Comparison of ENCODE assay signal across 19 mouse cellular contexts in the genomic region with DNA sequence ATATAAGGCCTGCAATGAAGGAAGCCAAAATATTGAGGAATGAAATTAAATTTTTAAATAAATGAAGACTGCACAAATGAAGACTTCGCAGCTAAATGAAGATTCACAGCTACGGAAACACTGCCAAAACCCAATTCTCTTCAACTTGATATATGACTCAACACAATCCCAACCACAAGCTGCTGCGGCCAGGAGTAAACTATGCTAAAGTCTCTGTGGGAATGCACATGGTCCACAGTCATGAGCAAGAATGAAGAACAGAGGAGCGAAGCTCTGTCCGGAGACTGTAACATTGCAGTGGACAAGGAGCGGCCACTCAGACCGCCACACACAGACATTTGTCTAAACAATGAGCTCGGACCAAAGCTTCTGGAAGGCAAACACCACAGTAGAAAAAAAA. TPM values are rescaled to one million over a fixed set of nuclear protein-coding genes. Genes with fewer than 3 reads are reported as not detected.
DNase-seq lines count a peak whose midpoint lies in the region; ATAC-seq and TF ChIP-seq lines count a peak whose summit lies in the region.
"Had no signal": no experiment of that assay in that cellular context is flagged by ENCODE, and none has a peak within 500 bp of the region (broad histone marks: within the 10 kb centered on the region; RNA-seq: fewer than 3 reads in every experiment).

No protein-coding gene starts in this region.

- peak overlapping the region; percentile 72 for H3K4me2 ChIP-seq in heart, postnatal 0 days (ENCODE audit: low read depth, low read length)
- H3K4me2 ChIP-seq: hindbrain, embryonic 13.5 days; limb, embryonic 13.5 days; liver, embryonic 15.5 days; neural tube, embryonic 12.5 days had no signal

- no peak for TF ChIP-seq CTCF in gastrocnemius, adult 2 months (IDR thresholded peaks at IDR 0.05)
- TF ChIP-seq CTCF in heart, postnatal 0 days (IDR thresholded peaks at IDR 0.05; ENCODE audit: low read depth): no peak

- H3K4me3 ChIP-seq in gastrocnemius, adult 2 months: peak overlapping the region; percentile 96
- H3K4me3 ChIP-seq in heart, postnatal 0 days (ENCODE audit: low read depth, low read length): peak overlapping the region; percentile 92
- H3K4me3 ChIP-seq: hindbrain, embryonic 13.5 days; limb, embryonic 13.5 days; liver, embryonic 15.5 days; midbrain, embryonic 10.5 days; neural tube, embryonic 12.5 days had no signal

- TF ChIP-seq EP300 in heart, postnatal 0 days (IDR thresholded peaks at IDR 0.05; ENCODE audit: low read depth): no peak

- 43% methylated on average over 8 of the region's 8 CpGs for WGBS in heart, postnatal 0 days

- peak overlapping the region; percentile 20; the same call in 1 of the 2 replicates for H3K27ac ChIP-seq in gastrocnemius, adult 2 months
- H3K27ac ChIP-seq in heart, postnatal 0 days (ENCODE audit: low read depth): no peak overlapping the region
- H3K27ac ChIP-seq: hindbrain, embryonic 13.5 days; limb, embryonic 13.5 days; liver, embryonic 15.5 days; midbrain, embryonic 10.5 days; neural tube, embryonic 12.5 days had no signal

- H3K9me3 ChIP-seq in heart, postnatal 0 days (replicated peaks; ENCODE audit: control insufficient read depth, low read length): no peaks in the 10 kb centered on the region
- H3K9me3 ChIP-seq: hindbrain, embryonic 13.5 days; limb, embryonic 13.5 days; liver, embryonic 15.5 days; midbrain, embryonic 10.5 days; neural tube, embryonic 12.5 days had no signal

- H3K36me3 ChIP-seq in heart, postnatal 0 days (replicated peaks; ENCODE audit: control insufficient read depth, insufficient read depth, low read length): peaks cover 4% of the 10 kb centered on the region; the same call in 1 of the 2 replicates

- no peak for ATAC-seq in heart, postnatal 0 days (ENCODE audit: insufficient read depth, low read depth)
- ATAC-seq: forebrain, embryonic 14.5 days had no signal

- H3K9ac ChIP-seq in heart, postnatal 0 days (replicated peaks; ENCODE audit: low read depth, low read length): peak overlapping the region; percentile 39
- H3K9ac ChIP-seq: limb, embryonic 13.5 days; liver, embryonic 15.5 days had no signal

- peaks cover 34% of the 10 kb centered on the region for H3K4me1 ChIP-seq in heart, postnatal 0 days (ENCODE audit: control insufficient read depth, insufficient read depth)

- no peak for DNase-seq in gastrocnemius, adult 2 months
- DNase-seq in gastrocnemius, postnatal 25 days: no peak
- DNase-seq in heart, postnatal 0 days (ENCODE audit: low spot score): no peak
- no peak for DNase-seq in heart, postnatal 10 days
- DNase-seq in 3134 (ENCODE audit: extremely low read depth, insufficient read length, low spot score): peak; percentile 59
- DNase-seq in adipocyte (ENCODE audit: low spot score): peak; percentile 30
- no peak for DNase-seq in ovary, postnatal 10 days (ENCODE audit: low spot score)
- no peak for DNase-seq in urinary bladder, postnatal 14 days (ENCODE audit: low spot score)
- DNase-seq: cerebellum, postnatal 14 days; kidney, adult 2 months; kidney, postnatal 25 days; lung, postnatal 14 days; thymus, postnatal 4 days had no signal

- no peaks in the 10 kb centered on the region for H3K27me3 ChIP-seq in heart, postnatal 0 days (ENCODE audit: control insufficient read depth, insufficient read depth, low read length)
- H3K27me3 ChIP-seq: hindbrain, embryonic 13.5 days; limb, embryonic 13.5 days; liver, embryonic 15.5 days; neural tube, embryonic 12.5 days had no signal

- intact Hi-C loops in gastrocnemius, adult 2 months (cut with DNase I): no loop called here
- intact Hi-C loops in heart, postnatal 10 days (cut with DNase I): no loop called here

RNA-seq across cellular contexts. Expression of a gene that starts 3.6 kb away (rescaled TPM):
- total RNA-seq in gastrocnemius, adult 2 months (2021): 100 to 1,000 TPM; 773 to 991 TPM
- total RNA-seq in gastrocnemius, postnatal 25 days (2021): 100 to 1,000 TPM; 828 to 842 TPM
- 1,755 and 1,815 TPM in 2 replicates for total RNA-seq in heart, postnatal 0 days (2014; rRNA removed; ENCODE audit: low replicate concordance)
- polyA plus RNA-seq in heart, postnatal 0 days (2015; fragmentation: Nextera tagmentation; extraction: Ambion mirVana): 2,592 and 2,686 TPM in 2 replicates
- total RNA-seq in heart, postnatal 10 days (2021): 1,000 to 10,000 TPM; 1,250 to 1,330 TPM

RNA-seq across cellular contexts. Expression of a gene that starts 3.7 kb away (rescaled TPM):
- total RNA-seq in gastrocnemius, adult 2 months (2021): 1 to 10 TPM; 6.0 to 6.3 TPM
- 1 to 10 TPM; 5.0 to 6.1 TPM for total RNA-seq in gastrocnemius, postnatal 25 days (2021)
- 0.19 and 9.7 TPM in 2 replicates for total RNA-seq in heart, postnatal 0 days (2014; rRNA removed; ENCODE audit: low replicate concordance)
- polyA plus RNA-seq in heart, postnatal 0 days (2015; fragmentation: Nextera tagmentation; extraction: Ambion mirVana): 18.9 and 20.7 TPM in 2 replicates
- total RNA-seq in heart, postnatal 10 days (2021): 10 to 100 TPM; 10.3 to 11.3 TPM

RNA-seq across cellular contexts. Expression of a gene that starts 28.3 kb away (rescaled TPM):
- 10 to 100 TPM; 10.0 to 12.2 TPM for total RNA-seq in gastrocnemius, adult 2 months (2021)
- total RNA-seq in gastrocnemius, postnatal 25 days (2021): 1 to 10 TPM; 6.4 to 7.6 TPM
- 2.2 and 3.0 TPM in 2 replicates for total RNA-seq in heart, postnatal 0 days (2014; rRNA removed; ENCODE audit: low replicate concordance)
- polyA plus RNA-seq in heart, postnatal 0 days (2015; fragmentation: Nextera tagmentation; extraction: Ambion mirVana): 6.3 and 6.6 TPM in 2 replicates
- 1 to 10 TPM; 8.3 to 8.4 TPM for total RNA-seq in heart, postnatal 10 days (2021)

RNA-seq across cellular contexts. Expression of a gene that starts 54.5 kb away (rescaled TPM):
- total RNA-seq in gastrocnemius, adult 2 months (2021): under 1 TPM; 0.33 TPM
- under 1 TPM; 0.36 to 0.67 TPM for total RNA-seq in gastrocnemius, postnatal 25 days (2021)
- 0.85 and 1.1 TPM in 2 replicates for total RNA-seq in heart, postnatal 0 days (2014; rRNA removed; ENCODE audit: low replicate concordance)
- 0.32 and 0.42 TPM in 2 replicates for polyA plus RNA-seq in heart, postnatal 0 days (2015; fragmentation: Nextera tagmentation; extraction: Ambion mirVana)
- under 1 TPM; 0.14 to 0.32 TPM for total RNA-seq in heart, postnatal 10 days (2021)

Comparison
In these comparisons a context has a peak if more than half of its experiments do, and no peak if none do; other contexts are left out.
1. DNase-seq: peak in 3134 (single experiment) and adipocyte (single experiment); none in gastrocnemius, adult 2 months (single experiment), gastrocnemius, postnatal 25 days (single experiment), heart, postnatal 0 days (single experiment), heart, postnatal 10 days (0 of 2), ovary, postnatal 10 days (single experiment) and urinary bladder, postnatal 14 days (single experiment).